Mouse (Mus musculus): ENCODE measurements around the gene Sec13. TPM values are rescaled to one million over a fixed set of nuclear protein-coding genes. Genes with fewer than 3 reads are reported as not detected.
"Not testable (repeated sequence)": the region's sequence is repeated elsewhere in the genome, so short reads cannot be mapped to it uniquely, and the experiment has no call there.

The Sec13 gene
- polyA plus RNA-seq, 1 experiment from 2014 or later, result 264 TPM

- Histone ChIP-seq H3K9ac (ENCODE audit: low read length) (no peak overlapping the region), H3K4me1 (ENCODE audit: control insufficient read depth, insufficient read depth, low read length) (no peaks in the 10 kb centered on the region), H3K4me3 (ENCODE audit: low read depth, low read length) (no peak overlapping the region), H3K4me2 (no peak overlapping the region), H3K27ac (ENCODE audit: low read depth, low read length) (no peak overlapping the region), H3K27me3 (ENCODE audit: control insufficient read depth, insufficient read depth, low read length) (no peaks in the 10 kb centered on the region), H3K36me3 (ENCODE audit: control insufficient read depth, insufficient read depth, low read length) (peaks cover 13% of the 10 kb centered on the region), H3K9me3 (ENCODE audit: control insufficient read depth, low read length) (no peaks in the 10 kb centered on the region)
- 92% methylated on average over 3 of the region's 3 CpGs for WGBS
- DNase-seq (ENCODE audit: low spot score, missing footprints), result no peak
- no peak for ATAC-seq (ENCODE audit: low FRiP score)
These were observed 23.0 kb downstream of the Sec13 start for GRCm38 (mm10) chr6:113717541-113717940.

- no peak overlapping the region for H3K9ac ChIP-seq (ENCODE audit: low read length)
- H3K9me3 ChIP-seq (ENCODE audit: control insufficient read depth, low read length), result no peaks in the 10 kb centered on the region
- H3K4me1 ChIP-seq (ENCODE audit: control insufficient read depth, insufficient read depth, low read length), result no peaks in the 10 kb centered on the region
- WGBS, result 81% methylated on average over 1 of the region's 1 CpGs
- H3K4me2 ChIP-seq, result no peak overlapping the region
- H3K27me3 ChIP-seq (ENCODE audit: control insufficient read depth, insufficient read depth, low read length), result no peaks in the 10 kb centered on the region
- H3K4me3 ChIP-seq (ENCODE audit: low read depth, low read length), result no peak overlapping the region
- ATAC-seq (ENCODE audit: low FRiP score) (no peak), DNase-seq (ENCODE audit: low spot score, missing footprints) (peak; percentile 54)
- H3K27ac ChIP-seq (ENCODE audit: low read depth, low read length), result no peak overlapping the region
- peaks cover 23% of the 10 kb centered on the region for H3K36me3 ChIP-seq (ENCODE audit: control insufficient read depth, insufficient read depth, low read length)
These were observed 25.7 kb downstream of the Sec13 start for GRCm38 (mm10) chr6:113714797-113715196.

DNA sequence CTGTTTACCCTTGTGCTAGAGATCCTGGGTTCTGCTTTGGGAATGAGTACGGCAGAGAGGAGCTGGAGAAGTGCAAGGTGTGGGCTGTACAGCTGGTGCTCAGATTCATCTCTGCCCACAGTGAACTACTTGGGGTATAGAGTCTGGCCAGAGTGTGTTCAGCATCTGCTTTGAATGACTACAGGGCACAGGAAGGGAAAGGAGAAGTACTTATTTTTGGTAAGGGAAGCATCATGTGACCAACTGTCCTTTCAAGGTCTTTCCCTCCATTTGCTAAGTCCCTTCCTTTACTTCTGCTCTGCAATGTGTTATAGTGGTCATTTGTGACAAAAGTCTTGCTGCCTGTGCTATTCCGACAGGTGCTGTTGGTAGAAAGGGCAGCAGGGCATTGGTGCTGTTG lies 26.3 kb downstream of the Sec13 start:
- DNase-seq (ENCODE audit: low spot score, missing footprints) (peak; percentile 72), ATAC-seq (ENCODE audit: low FRiP score) (no peak)
- Histone ChIP-seq H3K27ac (ENCODE audit: low read depth, low read length) (no peak overlapping the region), H3K36me3 (ENCODE audit: control insufficient read depth, insufficient read depth, low read length) (peaks cover 23% of the 10 kb centered on the region), H3K9me3 (ENCODE audit: control insufficient read depth, low read length) (no peaks in the 10 kb centered on the region), H3K4me2 (no peak overlapping the region), H3K27me3 (ENCODE audit: control insufficient read depth, insufficient read depth, low read length) (no peaks in the 10 kb centered on the region), H3K9ac (ENCODE audit: low read length) (no peak overlapping the region), H3K4me1 (ENCODE audit: control insufficient read depth, insufficient read depth, low read length) (no peaks in the 10 kb centered on the region), H3K4me3 (ENCODE audit: low read depth, low read length) (no peak overlapping the region)
- WGBS, result 92% methylated on average over 2 of the region's 2 CpGs

GRCm38 (mm10) chr6:113713389-113713788 lies 27.2 kb downstream of the Sec13 start:
- peak; percentile 41 for DNase-seq (ENCODE audit: low spot score, missing footprints)
- not testable (repeated sequence) for ATAC-seq (ENCODE audit: low FRiP score)
- 98% methylated on average over 5 of the region's 5 CpGs for WGBS

GRCm38 (mm10) chr6:113712718-113713117 lies 27.8 kb downstream of the Sec13 start:
- Histone ChIP-seq H3K27me3 (ENCODE audit: control insufficient read depth, insufficient read depth, low read length) (no peaks in the 10 kb centered on the region), H3K4me1 (ENCODE audit: control insufficient read depth, insufficient read depth, low read length) (no peaks in the 10 kb centered on the region), H3K36me3 (ENCODE audit: control insufficient read depth, insufficient read depth, low read length) (peaks cover 27% of the 10 kb centered on the region), H3K4me3 (ENCODE audit: low read depth, low read length) (no peak overlapping the region), H3K4me2 (no peak overlapping the region), H3K9me3 (ENCODE audit: control insufficient read depth, low read length) (no peaks in the 10 kb centered on the region), H3K27ac (ENCODE audit: low read depth, low read length) (no peak overlapping the region), H3K9ac (ENCODE audit: low read length) (no peak overlapping the region)
- WGBS, result 94% methylated on average over 3 of the region's 3 CpGs
- DNase-seq (ENCODE audit: low spot score, missing footprints) (no peak), ATAC-seq (ENCODE audit: low FRiP score) (no peak)

More at GRCm38 (mm10) chr6:113713389-113713788, 27.2 kb downstream of the Sec13 start:
- peaks cover 24% of the 10 kb centered on the region for H3K36me3 ChIP-seq (ENCODE audit: control insufficient read depth, insufficient read depth, low read length)
- not testable (repeated sequence) for H3K9me3 ChIP-seq (ENCODE audit: control insufficient read depth, low read length); H3K9ac ChIP-seq (ENCODE audit: low read length); H3K27ac ChIP-seq (ENCODE audit: low read depth, low read length); H3K27me3 ChIP-seq (ENCODE audit: control insufficient read depth, insufficient read depth, low read length); H3K4me2 ChIP-seq; H3K4me1 ChIP-seq (ENCODE audit: control insufficient read depth, insufficient read depth, low read length); H3K4me3 ChIP-seq (ENCODE audit: low read depth, low read length)

DNA sequence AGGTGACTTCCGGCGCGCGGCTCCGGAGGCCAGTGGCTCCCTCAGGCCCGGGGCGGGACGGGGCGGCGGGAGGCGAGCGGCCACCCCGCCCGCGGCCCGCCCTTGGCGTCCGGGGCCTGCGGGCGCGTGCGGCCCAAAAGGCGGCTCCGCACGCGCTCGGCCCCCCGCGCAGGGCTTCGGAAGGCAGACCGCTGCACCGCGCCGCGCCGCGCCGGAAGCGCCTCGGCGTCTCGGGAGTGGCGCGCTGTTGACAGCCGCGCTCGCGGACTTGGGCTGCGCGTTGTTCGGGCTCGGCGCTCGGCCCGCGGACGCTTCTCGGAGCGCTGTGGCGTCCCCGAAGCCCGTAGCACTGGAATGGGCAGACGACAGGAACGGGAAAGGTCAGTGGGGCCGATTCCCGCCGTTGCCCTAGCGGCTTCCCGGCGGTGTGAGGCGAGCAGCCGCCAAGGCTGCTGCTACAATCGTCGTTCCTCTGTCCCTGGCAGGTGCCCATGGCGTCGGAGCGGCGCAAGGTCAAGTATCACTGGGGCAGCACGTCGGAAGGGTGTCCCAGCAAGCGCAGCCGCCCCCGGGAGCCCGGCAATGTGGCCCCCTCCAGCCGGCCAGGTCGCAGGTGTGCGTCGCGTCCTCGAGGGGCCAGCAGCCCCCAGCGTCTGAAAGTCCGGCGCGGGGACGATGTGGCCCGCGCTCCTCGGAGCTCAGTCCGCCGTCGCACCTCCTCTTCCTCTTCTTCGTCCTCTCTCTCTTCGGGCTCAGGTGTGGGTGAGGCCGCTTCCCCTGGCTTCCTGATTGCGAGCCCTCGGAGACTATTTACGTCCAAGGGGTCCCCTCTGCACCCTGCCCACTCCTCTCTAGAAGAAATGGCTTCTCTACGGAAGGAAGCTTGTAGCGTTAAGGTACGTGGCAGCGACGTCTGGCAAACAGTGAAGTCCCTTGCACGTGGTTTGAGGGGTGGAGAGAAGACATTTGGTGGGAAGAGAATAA lies 43.0 kb downstream of the Sec13 start:
- Histone ChIP-seq H3K4me1 (ENCODE audit: control insufficient read depth, insufficient read depth, low read length) (peaks cover 16% of the 10 kb centered on the region), H3K36me3 (ENCODE audit: control insufficient read depth, insufficient read depth, low read length) (peaks cover 6% of the 10 kb centered on the region), H3K9ac (ENCODE audit: low read length) (peak overlapping the region; percentile 81), H3K4me3 (ENCODE audit: low read depth, low read length) (peak overlapping the region; percentile 82), H3K9me3 (ENCODE audit: control insufficient read depth, low read length) (no peaks in the 10 kb centered on the region), H3K27ac (ENCODE audit: low read depth, low read length) (peak overlapping the region; percentile 83), H3K4me2 (peak overlapping the region; percentile 99), H3K27me3 (ENCODE audit: control insufficient read depth, insufficient read depth, low read length) (no peaks in the 10 kb centered on the region)
- ATAC-seq (ENCODE audit: low FRiP score), result peak; percentile 12
- WGBS, result under 1% methylated on average over 87 of the region's 113 CpGs
- DNase-seq (ENCODE audit: low spot score, missing footprints), result peak; percentile 95

DNA sequence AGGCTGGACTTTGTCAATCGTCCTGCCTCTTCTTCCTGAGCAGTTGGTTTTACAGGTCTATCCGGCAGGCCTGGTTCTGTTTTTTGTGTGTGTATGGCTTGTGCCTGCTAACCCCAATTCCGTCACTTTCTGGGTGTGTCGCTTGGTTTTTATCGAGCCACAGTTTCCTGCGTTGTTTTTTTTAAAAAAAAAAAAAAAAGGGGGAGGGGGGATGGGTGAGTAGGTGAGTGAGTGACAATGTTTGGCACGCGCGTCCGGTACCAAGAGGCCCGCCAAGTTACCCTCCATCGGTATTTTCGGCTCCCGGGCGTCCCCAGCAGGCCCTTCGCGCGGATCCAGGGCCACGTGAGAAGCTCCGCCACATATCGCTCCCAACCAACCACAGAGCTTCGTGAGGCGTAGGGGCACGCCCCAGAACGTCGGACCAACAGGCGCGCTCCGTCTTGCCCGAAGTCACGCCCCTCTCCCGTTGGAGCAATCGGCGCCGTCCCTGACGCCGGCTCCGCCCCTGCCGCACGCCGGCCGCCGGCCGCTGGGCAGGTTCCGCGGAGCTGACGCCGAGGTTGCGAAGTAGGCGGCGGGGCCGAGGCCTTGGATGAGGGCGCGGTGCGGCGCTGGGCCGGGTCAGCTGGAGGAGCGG lies 43.8 kb downstream of the Sec13 start, which contains the start of gene Tatdn2:
TSS of gene Tatdn2 (plus strand) at position 469 of the 640 bp plus-strand sequence.
- H3K4me1 ChIP-seq (ENCODE audit: control insufficient read depth, insufficient read depth, low read length), result peaks cover 16% of the 10 kb centered on the region
- no peaks in the 10 kb centered on the region; the same call in 1 of the 2 replicates for H3K36me3 ChIP-seq (ENCODE audit: control insufficient read depth, insufficient read depth, low read length)
- H3K9ac ChIP-seq (ENCODE audit: low read length), result peak within 1 kb of the TSS; percentile 81
- DNase-seq (ENCODE audit: low spot score, missing footprints) (peak; percentile 98), ATAC-seq (ENCODE audit: low FRiP score) (peak; percentile 99)
- peak within 1 kb of the TSS; percentile 82 for H3K4me3 ChIP-seq (ENCODE audit: low read depth, low read length)
- H3K27ac ChIP-seq (ENCODE audit: low read depth, low read length), result peak within 1 kb of the TSS; percentile 83
- no peaks in the 10 kb centered on the region for H3K27me3 ChIP-seq (ENCODE audit: control insufficient read depth, insufficient read depth, low read length)
- WGBS, result under 1% methylated on average over 46 of the region's 58 CpGs
- no peaks in the 10 kb centered on the region for H3K9me3 ChIP-seq (ENCODE audit: control insufficient read depth, low read length)
- H3K4me2 ChIP-seq, result peak within 1 kb of the TSS; percentile 99

GRCm38 (mm10) chr6:113695766-113696355 lies 44.7 kb downstream of the Sec13 start:
- Histone ChIP-seq H3K9me3 (ENCODE audit: control insufficient read depth, low read length) (no peaks in the 10 kb centered on the region), H3K36me3 (ENCODE audit: control insufficient read depth, insufficient read depth, low read length) (no peaks in the 10 kb centered on the region), H3K4me2 (peak overlapping the region; percentile 99; the same call in 1 of the 2 replicates), H3K4me3 (ENCODE audit: low read depth, low read length) (peak overlapping the region; percentile 82; the same call in 1 of the 2 replicates), H3K27me3 (ENCODE audit: control insufficient read depth, insufficient read depth, low read length) (no peaks in the 10 kb centered on the region), H3K9ac (ENCODE audit: low read length) (peak overlapping the region; percentile 54; the same call in 1 of the 2 replicates), H3K27ac (ENCODE audit: low read depth, low read length) (no peak overlapping the region), H3K4me1 (ENCODE audit: control insufficient read depth, insufficient read depth, low read length) (peaks cover 18% of the 10 kb centered on the region)
- ATAC-seq (ENCODE audit: low FRiP score), result no peak
- WGBS, result 86% methylated on average over 4 of the region's 4 CpGs
- DNase-seq (ENCODE audit: low spot score, missing footprints), result no peak
